ENCODE assay signal across 21 mouse cellular contexts in the genomic region with DNA sequence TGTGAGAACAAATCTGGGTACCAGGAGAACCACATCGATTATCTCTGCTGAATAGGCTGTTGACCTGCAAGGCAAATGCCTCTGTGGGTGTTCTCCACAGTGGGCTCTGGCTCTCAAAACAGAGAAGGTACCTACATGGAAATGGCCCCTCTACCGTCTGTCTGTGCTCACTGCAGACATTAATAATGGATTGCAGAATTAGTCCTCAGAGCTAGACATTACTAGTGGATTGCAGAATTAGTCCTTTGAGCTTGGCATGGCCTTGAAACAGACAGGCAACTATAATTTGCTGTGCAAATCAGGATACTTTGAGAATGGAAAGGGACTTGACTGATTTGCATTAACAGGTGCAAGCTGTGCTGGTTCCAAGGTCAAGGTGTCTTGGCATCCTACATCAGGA.
DNase-seq lines count a peak whose midpoint lies in the region; ATAC-seq lines count a peak whose summit lies in the region.
"Had no signal": no experiment of that assay in that cellular context is flagged by ENCODE, and none has a peak within 500 bp of the region (broad histone marks: within the 10 kb centered on the region; RNA-seq: fewer than 3 reads in every experiment).

No protein-coding gene starts in this region.

- DNase-seq in ES-CJ7 (ENCODE audit: low read depth, low spot score): peak; percentile 54
- DNase-seq in R1 (ENCODE audit: low read depth, low spot score): peak; percentile 60
- peak; percentile 5 for DNase-seq in induced T-regulatory cell, adult 2 months (ENCODE audit: low read depth)
- DNase-seq in forebrain, embryonic 14.5 days (ENCODE audit: low spot score): no peak
- no peak for DNase-seq in gastrocnemius, postnatal 25 days
- DNase-seq in left cerebral cortex, postnatal 36 days (ENCODE audit: low spot score in 2 of 2): no peak
- DNase-seq: adrenal gland, adult 8-10 months; adrenal gland, postnatal 14 days; adrenal gland, postnatal 36 days; cerebellum, adult 11-12 months; cerebellum, adult 2 months; cerebellum, adult 9-10 months; cerebellum, postnatal 10 days; cerebellum, postnatal 25 days had no signal

- ATAC-seq in forebrain, embryonic 14.5 days: no peak
- ATAC-seq: activated CD4-positive, CD25-positive, alpha-beta regulatory T cell, adult 4 months; forebrain, embryonic 13.5 days; forebrain, embryonic 16.5 days; Patski had no signal

- no peaks in the 10 kb centered on the region for H3K36me3 ChIP-seq in forebrain, embryonic 14.5 days (ENCODE audit: control insufficient read depth, insufficient read depth, low read length)
- H3K36me3 ChIP-seq: embryonic facial prominence, embryonic 10.5 days; embryonic facial prominence, embryonic 12.5 days; G1E had no signal

- WGBS in forebrain, embryonic 14.5 days: 78% methylated on average over 2 of the region's 2 CpGs

- H3K9ac ChIP-seq in forebrain, embryonic 14.5 days (ENCODE audit: low read length): no peak overlapping the region
- H3K9ac ChIP-seq: embryonic facial prominence, embryonic 12.5 days; forebrain, embryonic 13.5 days had no signal

- intact Hi-C loops in left cerebral cortex, postnatal 36 days (cut with DNase I): no loop called here

- no peak overlapping the region for H3K27ac ChIP-seq in forebrain, embryonic 14.5 days (ENCODE audit: low read depth, low read length)
- H3K27ac ChIP-seq: embryonic facial prominence, embryonic 10.5 days; embryonic facial prominence, embryonic 12.5 days; forebrain, embryonic 13.5 days had no signal

- peaks cover 33% of the 10 kb centered on the region for H3K4me1 ChIP-seq in forebrain, embryonic 14.5 days (ENCODE audit: control insufficient read depth, insufficient read depth, low read length)

- no peaks in the 10 kb centered on the region for H3K27me3 ChIP-seq in forebrain, embryonic 14.5 days (replicated peaks; ENCODE audit: control insufficient read depth, insufficient read depth, low read length)
- H3K27me3 ChIP-seq: embryonic facial prominence, embryonic 12.5 days had no signal

- no peaks in the 10 kb centered on the region for H3K9me3 ChIP-seq in forebrain, embryonic 14.5 days (replicated peaks; ENCODE audit: control insufficient read depth, low read length)
- H3K9me3 ChIP-seq: embryonic facial prominence, embryonic 12.5 days had no signal

- H3K4me2 ChIP-seq in forebrain, embryonic 14.5 days (ENCODE audit: low read length): no peak overlapping the region
- H3K4me2 ChIP-seq: embryonic facial prominence, embryonic 12.5 days; forebrain, embryonic 13.5 days had no signal

- no peak overlapping the region for H3K4me3 ChIP-seq in forebrain, embryonic 14.5 days (ENCODE audit: low read depth, low read length)
- H3K4me3 ChIP-seq: embryonic facial prominence, embryonic 10.5 days; embryonic facial prominence, embryonic 12.5 days; forebrain, embryonic 13.5 days had no signal

Comparison
In these comparisons a context has a peak if more than half of its experiments do, and no peak if none do; other contexts are left out.
1. DNase-seq: peak in ES-CJ7 (single experiment), R1 (single experiment) and induced T-regulatory cell, adult 2 months (single experiment); none in forebrain, embryonic 14.5 days (single experiment), gastrocnemius, postnatal 25 days (single experiment) and left cerebral cortex, postnatal 36 days (0 of 2).